Mouse (Mus musculus) urinary bladder, postnatal 4 days (tissue): ENCODE measurements around the gene Il4ra.

ENCODE experiments used
- DNase-seq, 2 experiments: peaks; one replicate each; pipeline ENCODE4 v3.0.0; 2021 to 2022; ENCODE audit warnings: low spot score in 2 of 2

Gene Il4ra

DNA sequence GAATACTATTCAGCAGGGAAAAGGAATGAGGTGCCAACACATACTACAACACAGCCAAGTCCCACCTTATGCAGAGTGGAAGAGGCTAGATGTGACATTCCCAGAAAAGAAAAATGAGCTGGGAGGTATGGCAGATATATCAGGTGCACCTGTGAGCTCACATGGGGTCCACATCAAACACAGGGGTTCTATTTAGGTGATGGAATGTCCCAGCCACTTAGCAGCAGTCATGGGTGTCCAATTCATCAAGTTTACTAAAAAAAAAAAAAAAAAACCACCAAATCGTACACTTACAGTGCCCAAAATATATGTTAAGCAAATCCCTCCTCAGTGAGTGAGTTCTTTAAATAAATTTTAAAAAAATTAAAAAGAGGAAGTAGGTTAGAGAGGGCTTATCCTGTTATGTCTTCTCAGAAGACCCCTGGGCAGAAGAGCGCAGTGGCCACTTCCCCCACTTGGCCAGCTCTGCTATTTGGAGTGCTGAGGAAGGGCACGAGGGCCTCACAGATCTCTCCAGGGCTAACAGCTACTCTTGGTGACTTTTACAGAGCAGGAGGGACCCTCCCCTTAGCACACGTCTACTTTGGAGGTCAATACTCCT lies 47.6 kb downstream of the Il4ra start:
- DNase-seq, result no peak

DNA sequence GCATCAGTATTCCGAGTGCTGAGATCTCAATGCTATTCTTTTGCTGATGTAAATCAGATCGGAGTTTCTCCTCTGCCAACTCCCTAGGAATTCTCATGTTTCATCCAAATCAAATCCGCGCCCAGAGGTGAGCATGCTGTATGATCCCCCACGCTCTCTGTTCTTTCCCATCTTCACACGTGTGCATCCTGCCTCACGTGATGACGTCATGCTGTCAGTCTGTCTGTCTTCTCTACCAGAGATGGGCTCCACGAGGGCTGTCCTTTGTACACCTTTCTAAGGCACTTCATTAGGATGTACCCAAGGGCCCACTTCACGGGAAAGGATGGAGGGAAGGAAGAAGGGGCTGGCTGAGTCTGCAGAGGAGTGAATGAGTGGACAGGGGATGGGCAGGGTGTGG lies 48.2 kb downstream of the Il4ra start:
- no peak for DNase-seq

DNA sequence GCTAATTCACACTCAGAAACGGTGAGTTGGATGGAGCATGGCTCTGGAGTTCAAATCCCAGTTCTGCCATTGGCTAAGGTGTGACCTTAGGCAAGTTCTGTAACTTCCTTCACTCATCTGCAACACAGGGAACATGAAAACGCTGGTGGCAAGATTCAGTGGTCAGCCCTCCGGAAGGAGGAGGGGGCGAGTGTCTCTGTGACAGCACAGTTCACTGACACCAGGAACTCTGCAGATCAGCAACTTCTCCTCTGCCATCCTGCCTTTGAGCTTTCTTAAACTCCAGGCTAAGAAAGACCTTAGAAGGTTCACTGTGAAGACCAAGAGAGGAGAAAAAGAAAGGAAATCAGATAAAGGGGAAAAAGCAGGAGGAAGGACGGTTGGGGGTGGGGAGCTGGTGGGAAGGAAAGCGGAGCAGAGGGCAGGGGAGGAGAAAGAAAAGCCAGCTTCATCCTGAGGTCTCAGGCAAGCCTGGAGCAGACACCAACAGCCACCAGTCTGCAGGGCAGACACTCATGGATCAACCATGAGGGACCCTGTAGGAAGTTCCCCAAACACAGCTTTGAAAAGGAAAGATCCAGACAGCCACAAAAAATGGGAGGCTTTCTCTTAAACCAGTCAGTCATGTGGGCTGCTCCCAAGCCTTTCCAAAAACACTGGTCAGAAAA lies 48.8 kb downstream of the Il4ra start:
- DNase-seq, result no peak

DNA sequence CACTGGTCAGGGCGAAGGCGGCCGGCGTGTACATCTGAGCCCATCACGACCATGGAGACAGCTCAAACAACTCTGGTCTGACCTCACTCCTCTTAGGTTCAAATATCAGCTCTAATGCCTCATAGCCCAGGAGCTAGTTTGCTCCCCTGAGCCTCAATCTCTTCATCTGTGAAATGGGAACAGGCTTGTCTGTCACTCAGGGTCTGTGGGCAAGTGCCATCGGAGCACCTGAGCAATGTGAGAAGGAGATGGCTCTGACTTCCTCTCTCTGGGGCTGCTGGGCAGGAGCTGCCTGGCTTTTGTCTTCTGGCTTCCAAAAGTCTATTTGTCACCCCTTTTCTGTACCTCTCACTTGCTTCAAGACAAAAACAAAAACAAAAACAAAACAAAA lies 49.4 kb downstream of the Il4ra start:
- no peak for DNase-seq

DNA sequence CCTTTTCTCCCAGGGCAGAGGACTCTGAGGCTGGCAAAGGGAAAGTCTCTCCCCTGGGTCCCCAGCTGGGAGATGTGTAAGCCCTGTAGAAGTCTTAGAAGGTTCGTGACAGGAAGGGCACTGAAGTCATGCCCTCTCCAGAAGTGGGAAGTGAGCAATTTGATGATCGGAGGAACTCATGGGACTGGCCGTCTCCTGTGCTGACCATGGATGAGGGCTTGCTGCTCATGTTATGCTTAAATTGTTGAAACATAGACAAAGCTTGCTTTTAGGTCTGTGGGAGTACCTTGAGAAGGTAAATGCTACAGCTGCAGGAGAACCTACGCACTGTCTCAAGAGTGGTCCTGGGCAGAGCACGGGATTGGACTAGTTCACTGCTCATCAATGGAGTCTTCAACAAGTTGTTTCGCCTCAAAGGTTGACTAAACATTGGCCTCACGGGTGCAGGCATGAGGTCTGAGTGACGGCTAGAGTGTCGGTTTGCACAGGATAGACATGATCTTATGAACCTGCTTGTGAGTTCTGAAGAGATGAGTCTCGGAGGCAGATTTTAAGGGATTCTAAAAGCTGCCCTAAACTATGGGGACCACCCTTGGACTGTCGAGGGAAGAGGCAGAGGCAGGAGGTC lies 50.0 kb downstream of the Il4ra start:
- DNase-seq, result no peak

DNA sequence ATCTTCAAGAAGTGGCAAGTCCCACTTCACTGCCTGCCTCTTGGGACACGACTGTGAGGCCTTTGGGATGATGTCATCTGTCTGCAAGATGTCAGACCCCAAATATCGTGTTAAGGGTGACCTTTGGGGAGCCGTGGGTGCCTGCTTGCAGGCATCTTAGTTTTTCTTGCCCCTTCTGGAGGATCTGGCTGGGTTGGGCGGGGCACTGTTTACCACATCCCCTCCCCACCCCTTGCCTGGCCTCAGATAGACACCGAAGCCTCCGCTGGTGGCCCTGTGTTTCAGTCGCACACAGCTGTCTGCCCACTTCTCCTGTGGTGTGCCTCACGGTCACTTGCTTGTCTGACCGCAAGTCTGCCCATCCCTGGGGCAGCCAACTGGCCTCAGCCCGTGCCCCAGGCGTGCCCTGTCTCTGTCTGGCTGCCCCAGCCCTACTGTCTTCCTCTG lies 51.3 kb downstream of the Il4ra start, which contains the start of gene Il21r:
TSS of gene Il21r (plus strand) at position 245 of the 447 bp plus-strand sequence.
- no peak for DNase-seq

DNA sequence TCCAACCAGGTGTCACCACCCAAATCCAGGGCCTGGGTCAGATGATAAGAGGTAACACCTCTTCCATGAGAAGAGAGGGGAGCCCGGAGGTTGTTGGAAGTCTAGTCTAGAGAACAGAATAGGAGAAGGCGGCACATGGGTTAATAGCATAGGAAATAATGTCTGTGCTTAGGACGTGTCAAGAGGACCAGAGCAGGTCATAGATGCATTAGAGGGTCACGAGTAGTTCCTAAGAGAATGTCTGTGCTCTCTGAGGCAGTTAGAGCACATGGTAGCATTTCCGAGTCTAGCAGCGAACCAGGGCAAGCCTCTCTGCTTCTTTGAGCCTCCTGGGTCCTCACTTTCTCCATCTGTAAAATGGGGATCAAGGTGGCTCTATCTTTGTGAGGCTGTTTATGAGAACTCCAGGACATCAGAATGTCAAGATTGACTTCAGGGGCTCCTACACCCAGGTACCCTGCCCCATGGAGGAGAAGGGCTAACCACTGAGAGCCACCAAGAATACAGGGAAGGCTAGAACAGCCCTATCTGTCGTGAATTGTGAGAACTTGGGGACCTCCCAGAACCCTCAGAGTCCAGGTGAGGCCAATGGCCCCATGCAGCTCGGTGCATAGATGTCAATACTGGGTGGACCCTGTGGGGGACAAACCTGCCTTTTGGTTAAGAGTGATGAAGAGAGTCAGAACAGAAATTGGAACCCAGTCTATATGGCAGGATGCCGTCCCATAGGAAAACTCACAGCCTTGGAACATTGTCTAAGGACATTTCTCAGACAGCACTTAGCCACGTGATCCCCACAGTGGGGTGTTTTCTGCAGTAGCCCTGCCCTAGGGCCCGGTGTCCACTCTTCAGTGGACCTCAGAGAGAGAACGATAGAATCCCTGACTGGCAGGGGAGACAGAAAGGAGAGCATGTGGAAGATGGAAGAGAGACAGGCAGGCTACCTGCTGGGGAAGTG lies 52.7 kb downstream of the Il4ra start:
- DNase-seq, result no peak

DNA sequence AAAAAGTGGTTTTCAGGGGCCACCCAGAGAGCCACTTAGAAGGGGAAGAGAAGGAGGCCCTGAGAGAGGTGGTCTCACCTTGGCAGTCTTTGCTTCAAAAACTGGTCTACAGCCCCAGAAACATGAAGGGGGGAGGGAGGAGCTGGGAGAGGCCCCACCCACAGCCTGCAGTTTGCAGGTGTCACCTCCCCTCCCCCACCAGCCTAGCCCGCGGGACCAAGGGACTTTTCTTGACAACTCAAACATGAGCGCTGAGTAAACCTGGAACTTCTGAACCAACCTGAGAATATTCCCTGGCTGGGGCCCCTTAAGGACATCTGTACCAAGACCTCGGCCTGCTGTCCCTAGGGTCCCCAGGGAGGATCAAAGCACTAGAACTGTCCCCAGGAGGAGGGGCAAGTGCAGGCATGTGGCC lies 53.8 kb downstream of the Il4ra start:
- DNase-seq, result no peak

DNA sequence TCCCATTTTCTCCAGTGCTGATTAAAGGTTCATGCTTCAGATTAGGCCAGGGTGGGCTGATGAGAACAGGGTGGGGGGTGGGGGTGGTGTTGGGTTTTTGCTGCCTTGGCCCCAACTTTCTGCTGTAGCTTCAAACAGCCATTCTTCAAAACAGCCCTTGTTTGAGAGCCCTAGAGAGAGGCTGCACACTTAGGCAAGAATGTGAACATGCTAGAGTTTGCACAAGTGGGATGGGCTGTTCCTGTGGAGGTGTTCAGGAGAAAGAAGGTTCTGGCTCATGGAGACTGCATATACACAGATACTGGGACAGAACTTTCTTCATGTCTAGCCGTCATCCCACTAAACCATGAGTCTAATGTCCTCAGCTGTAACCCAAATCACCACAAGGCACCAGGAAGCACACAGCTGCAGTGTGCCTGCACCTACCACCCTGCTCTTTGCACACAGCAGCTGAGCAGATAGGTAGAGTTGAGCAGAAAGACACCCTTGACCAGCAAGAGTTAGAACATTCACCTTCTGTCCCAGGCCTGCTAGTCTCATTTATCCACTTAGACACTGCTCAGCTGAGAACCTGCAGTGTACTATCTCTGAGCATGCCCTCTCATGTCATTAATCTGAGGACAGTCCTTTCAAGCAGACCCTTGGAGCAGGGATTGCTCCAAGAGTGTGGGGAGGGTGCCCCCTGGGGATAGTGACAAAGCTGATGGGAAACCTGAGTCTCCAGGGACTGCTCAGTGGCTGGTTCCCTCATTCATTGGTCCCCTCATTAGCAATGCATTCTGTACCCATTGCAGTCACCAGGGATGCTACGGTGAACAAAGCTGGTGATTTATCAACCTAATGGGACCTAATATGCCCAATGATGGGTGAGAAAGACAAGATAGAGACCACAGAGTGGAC lies 54.6 kb downstream of the Il4ra start:
- no peak for DNase-seq

DNA sequence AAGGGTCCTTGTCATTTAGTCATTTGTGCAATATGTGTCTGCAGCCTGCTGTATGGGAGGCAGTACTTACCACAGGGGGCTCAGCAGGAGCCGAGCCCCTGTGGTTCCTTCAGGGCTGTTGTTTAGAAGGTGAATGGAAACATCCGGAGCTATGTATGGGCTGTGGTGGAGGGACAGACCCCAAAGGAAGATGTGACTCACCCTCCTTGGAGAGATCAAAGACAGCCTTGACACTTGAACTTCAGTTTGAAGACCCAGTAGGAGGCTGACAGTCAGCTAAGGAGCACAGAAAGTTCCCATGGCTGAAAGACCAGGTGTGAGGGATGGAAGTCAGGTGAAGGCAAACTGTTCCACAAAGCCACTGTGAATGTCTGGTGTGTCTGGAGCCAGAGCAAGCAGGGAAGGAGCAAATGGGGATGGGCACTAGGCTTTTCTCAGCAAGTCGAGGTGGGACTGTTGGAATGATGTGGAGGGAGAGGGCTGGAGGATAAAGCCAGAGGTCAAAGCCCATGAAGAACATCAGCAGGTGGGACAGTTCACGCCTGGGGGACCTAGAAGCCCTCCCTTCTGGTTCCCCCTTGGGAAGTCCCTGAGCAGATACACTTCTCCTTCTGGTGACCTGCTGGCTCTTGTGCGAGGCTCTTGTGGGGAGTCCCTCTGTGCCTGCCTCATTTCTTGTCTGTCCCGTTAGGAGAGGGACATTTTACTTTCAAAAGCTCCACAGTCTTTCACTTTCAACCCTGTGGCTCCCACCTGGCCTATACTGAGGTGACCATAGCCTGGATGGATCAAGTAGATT lies 55.7 kb downstream of the Il4ra start:
- no peak for DNase-seq

DNA sequence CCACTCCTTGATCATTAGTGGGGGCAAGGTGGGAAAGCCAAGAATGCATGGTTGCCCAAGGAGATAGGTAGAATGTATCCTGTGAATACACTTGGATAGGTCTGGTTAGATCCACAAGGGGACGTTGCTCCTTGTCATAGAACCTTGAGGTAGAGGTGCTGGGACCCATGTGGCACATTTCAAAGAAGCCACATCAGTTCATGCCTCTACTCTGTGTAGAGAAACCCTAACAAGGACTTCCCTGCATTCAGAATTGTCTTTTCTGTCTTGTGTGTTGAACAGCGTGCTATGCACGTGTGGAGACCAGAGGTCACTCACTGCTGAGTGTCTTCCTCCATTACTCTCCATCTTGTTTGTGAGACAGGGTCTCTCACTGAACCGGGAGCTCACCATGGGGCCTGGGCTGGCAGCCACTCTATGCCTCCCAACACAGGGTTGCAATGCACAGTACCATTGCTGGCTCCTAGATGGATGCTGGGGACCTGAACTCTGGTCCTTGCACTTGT lies 56.3 kb downstream of the Il4ra start:
- DNase-seq, result no peak

DNA sequence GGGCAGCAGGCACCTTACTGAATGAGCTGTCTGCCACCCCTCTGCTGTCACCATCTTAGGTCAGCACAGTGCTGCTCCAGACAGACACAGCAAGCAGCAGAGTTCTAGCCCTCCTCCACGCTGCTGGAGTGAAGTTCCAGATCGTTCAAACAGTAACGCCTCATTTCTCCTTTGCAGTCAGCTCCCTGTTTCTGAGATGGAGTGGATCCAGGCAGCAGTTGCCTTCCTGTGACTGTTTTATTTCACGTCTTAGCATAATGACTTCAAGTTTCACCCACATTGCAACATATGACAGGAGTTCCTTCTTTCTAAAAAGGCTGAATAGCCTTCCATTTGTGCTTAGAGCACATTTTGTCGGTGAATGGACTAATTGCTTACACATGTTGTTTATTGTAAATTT lies 61.7 kb downstream of the Il4ra start:
- DNase-seq, result no peak

DNA sequence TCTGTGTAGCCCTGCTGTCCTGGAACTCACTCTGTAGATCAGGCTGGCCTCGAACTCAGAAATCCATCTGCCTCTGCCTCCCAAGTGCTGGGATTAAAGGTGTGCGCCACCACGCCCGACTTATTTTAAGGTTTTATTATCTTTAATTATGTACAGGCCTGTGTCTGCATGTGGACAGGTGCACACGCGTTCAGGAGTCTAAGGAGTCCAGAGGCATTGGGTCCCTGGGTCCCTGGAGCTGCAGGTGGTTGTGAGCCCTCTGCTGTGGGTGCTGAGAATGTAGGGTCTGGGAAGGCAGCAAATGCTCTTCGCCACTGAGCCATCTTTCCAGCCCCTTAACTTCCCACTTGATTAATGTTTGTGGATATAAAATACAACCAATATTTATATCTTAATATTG lies 63.5 kb downstream of the Il4ra start:
- DNase-seq, result no peak

DNA sequence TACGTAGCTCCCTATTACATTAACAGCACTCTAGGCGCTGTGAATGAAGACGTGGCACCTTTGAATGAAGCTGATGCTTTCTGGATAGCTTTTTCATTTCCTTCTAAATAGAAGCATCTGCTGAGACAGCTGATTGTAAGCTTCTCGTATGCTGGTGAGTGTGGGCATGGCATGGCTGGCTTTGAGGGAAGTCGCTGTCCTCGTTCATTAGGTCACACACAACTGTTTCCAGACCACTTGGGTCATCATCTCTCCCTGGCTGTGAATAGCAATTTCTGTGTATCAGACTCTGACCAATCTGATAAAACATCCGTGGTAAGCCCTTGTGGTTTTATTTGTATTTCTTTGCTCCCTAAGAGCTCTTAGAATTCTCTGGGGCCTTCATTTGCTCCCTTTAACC lies 66.1 kb downstream of the Il4ra start:
- no peak for DNase-seq

DNA sequence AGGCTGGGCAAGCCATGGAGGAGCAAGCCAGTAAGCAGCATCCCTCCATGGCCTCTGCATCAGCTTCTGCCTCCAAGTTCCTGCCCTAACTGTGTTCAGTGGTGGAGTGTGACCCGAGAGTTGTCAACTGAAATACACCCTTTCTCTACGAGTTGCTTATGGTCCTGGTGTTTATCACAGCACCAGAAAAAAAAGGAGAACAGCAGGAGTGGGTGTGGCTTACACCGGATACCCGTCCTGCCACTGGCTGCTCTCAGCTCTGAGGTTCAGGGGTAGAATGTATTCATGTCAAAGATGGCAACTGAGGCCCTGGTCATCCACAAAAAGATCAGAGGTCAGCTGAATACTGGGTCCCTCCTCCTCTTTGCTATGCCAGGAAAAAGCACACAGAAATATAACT lies 68.2 kb downstream of the Il4ra start:
- no peak for DNase-seq

DNA sequence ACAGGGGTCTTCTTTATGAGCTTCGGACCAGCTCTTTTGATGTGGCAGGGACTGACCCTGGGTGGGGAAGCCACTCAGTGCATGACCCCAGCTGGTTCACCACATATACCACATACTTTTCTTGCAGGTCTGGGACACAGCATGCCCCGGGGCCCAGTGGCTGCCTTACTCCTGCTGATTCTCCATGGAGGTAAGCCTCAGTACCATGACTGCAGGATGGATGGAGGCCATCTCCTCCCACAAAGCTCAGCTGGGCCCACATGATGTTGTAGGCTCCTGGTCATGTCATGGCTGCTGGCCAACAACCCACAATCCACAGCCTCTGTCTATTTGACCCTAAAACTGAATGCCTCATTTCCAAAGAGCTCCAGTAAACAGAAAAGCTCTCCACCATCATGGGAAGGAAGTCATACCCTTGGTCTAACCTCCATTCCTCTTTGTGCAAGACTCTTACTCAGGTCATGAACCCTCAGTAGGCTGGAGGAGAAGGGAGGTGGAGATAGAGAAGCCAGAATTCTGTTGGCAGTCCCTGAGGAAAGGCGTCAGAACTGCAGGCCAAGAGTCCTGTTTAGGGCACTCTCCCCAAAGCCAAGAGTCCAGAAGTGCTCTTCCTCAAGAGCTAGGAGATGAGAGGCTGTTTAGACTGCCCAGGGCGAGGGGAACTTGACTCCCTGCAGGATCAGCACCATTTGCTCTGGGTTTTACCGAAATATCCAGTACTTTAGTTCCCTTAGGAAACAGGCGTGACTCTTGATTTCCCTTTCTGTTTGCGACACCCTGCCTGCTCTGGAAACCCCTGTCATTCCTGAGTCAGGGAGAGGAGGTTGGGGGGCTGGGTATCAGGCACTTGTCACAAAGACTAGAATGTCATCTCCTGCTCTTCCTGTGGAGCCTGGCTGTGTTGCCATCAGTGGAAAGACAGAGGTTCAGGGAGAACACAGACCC lies 71.1 kb downstream of the Il4ra start:
- no peak for DNase-seq

DNA sequence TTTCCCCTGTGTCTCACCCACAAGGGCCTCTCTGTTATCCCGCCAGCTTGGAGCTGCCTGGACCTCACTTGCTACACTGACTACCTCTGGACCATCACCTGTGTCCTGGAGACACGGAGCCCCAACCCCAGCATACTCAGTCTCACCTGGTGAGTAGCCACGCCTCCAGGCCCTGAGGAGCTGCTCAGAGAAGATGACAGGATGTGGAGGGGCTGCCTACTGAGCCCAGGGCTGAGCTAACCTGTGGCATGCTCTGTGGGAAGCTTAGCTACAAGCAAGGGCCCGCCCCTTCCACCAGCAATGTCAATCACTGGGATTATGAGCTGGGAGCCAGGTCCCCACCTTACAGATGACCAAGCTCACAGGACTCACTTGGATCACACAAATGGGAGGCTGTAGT lies 73.3 kb downstream of the Il4ra start:
- DNase-seq, result no peak

DNA sequence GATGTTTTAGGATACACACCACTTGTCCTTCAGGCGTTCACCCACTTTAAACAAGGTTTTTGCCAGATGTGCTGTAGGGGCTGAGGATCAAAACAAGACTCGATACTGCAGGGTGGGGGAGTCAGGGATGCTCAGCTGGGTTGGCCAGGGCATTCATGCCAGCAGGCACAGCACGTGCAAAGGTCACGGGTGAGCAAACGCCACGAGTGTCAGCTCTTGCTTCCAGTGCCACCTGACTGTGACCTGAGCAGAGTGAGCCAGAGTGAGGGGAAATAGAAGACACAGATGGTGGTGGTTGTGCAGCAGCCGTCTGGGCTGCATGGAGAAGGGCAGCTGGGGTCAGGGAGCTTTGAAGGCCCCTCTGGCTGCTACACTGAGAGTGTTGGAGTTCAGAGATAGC lies 73.9 kb downstream of the Il4ra start:
- DNase-seq, result no peak
